In genomic region chr8:79293841-79294240, GRCm38 (mm10) we compare ENCODE assay signal across 8 mouse cellular contexts. TPM values are rescaled to one million over a fixed set of nuclear protein-coding genes. Genes with fewer than 3 reads are reported as not detected.
DNase-seq lines count a peak whose midpoint lies in the region; ATAC-seq and TF ChIP-seq lines count a peak whose summit lies in the region.

No protein-coding gene starts in this region.

- no peak for TF ChIP-seq CTCF in gastrocnemius, adult 2 months (IDR thresholded peaks at IDR 0.05)
- TF ChIP-seq CTCF in liver, embryonic 14.5 days (IDR thresholded peaks at IDR 0.05; ENCODE audit: low read depth): no peak

- H3K4me3 ChIP-seq in gastrocnemius, adult 2 months: peak overlapping the region; percentile 95
- H3K4me3 ChIP-seq in forebrain, embryonic 14.5 days (ENCODE audit: low read depth, low read length): peak overlapping the region; percentile 63
- peak overlapping the region; percentile 68 to 91; a peak in 3 of 4 replicates for H3K4me3 ChIP-seq in liver, embryonic 14.5 days (ENCODE audit: insufficient read depth in 1 of 2, low read depth in 2 of 2, low read length in 2 of 2)

- H3K27ac ChIP-seq in gastrocnemius, adult 2 months: peak overlapping the region; percentile 95
- H3K27ac ChIP-seq in forebrain, embryonic 14.5 days (ENCODE audit: low read depth, low read length): no peak overlapping the region
- no peak overlapping the region for H3K27ac ChIP-seq in liver, embryonic 14.5 days

- peak overlapping the region; percentile 89 for H3K4me2 ChIP-seq in forebrain, embryonic 14.5 days (ENCODE audit: low read length)
- H3K4me2 ChIP-seq in liver, embryonic 14.5 days (ENCODE audit: low read depth): peak overlapping the region; percentile 95

- no peaks in the 10 kb centered on the region for H3K9me3 ChIP-seq in forebrain, embryonic 14.5 days (replicated peaks; ENCODE audit: control insufficient read depth, low read length)
- no peaks in the 10 kb centered on the region for H3K9me3 ChIP-seq in liver, embryonic 14.5 days (ENCODE audit: control insufficient read depth, low read length)

- WGBS in forebrain, embryonic 14.5 days: 65% methylated on average over 3 of the region's 3 CpGs
- 45% methylated on average over 3 of the region's 3 CpGs for WGBS in liver, embryonic 14.5 days (ENCODE audit: insufficient replicate concordance)

- peak overlapping the region; percentile 88; the same call in 1 of the 2 replicates for H3K9ac ChIP-seq in forebrain, embryonic 14.5 days (ENCODE audit: low read length)
- peak overlapping the region; percentile 49 for H3K9ac ChIP-seq in liver, embryonic 14.5 days (replicated peaks)

- TF ChIP-seq EP300 in liver, embryonic 14.5 days (IDR thresholded peaks at IDR 0.05; ENCODE audit: low read depth): no peak

- H3K36me3 ChIP-seq in forebrain, embryonic 14.5 days (ENCODE audit: control insufficient read depth, insufficient read depth, low read length): no peaks in the 10 kb centered on the region
- H3K36me3 ChIP-seq in liver, embryonic 14.5 days (replicated peaks; ENCODE audit: control insufficient read depth, insufficient read depth, low read depth): no peaks in the 10 kb centered on the region

- no peak for ATAC-seq in forebrain, embryonic 14.5 days
- ATAC-seq in liver, embryonic 14.5 days (ENCODE audit: insufficient read depth): no peak

- intact Hi-C loops in gastrocnemius, adult 2 months (cut with DNase I): loop anchor here (2.0 to 5.0 kb wide), 3 partner anchors 105 to 345 kb away; partner anchors contain the start of genes Otud4, Smad1 and Zfp827
- intact Hi-C loops in gastrocnemius, postnatal 14 days (cut with DNase I; ENCODE audit: low total_unique reads): no loop called here
- intact Hi-C loops in left cerebral cortex, postnatal 4 days (cut with DNase I): loop anchor here (5.0 to 10.0 kb wide), 3 partner anchors 101 to 1049 kb away; partner anchors contain the start of genes Smad1 and Zfp827

- DNase-seq in gastrocnemius, adult 2 months: no peak
- DNase-seq in gastrocnemius, postnatal 14 days: no peak
- peak; percentile 28 for DNase-seq in 416B (ENCODE audit: low read depth)
- DNase-seq in forebrain, embryonic 14.5 days (ENCODE audit: low spot score): no peak
- no peak for DNase-seq in liver, embryonic 14.5 days (ENCODE audit: low read depth in 3 of 3, low spot score in 3 of 3)
- no peak for DNase-seq in urinary bladder, postnatal 10 days (ENCODE audit: low spot score)
- no peak for DNase-seq in left cerebral cortex, postnatal 4 days
- no peak for DNase-seq in gastrocnemius, adult 18-20 months (ENCODE audit: low spot score)

- H3K4me1 ChIP-seq in forebrain, embryonic 14.5 days (ENCODE audit: control insufficient read depth, insufficient read depth, low read length): peaks cover 16% of the 10 kb centered on the region
- peaks cover 7 to 12% of the 10 kb centered on the region in 2 experiments for H3K4me1 ChIP-seq in liver, embryonic 14.5 days (replicated peaks; ENCODE audit: control insufficient read depth in 2 of 2, insufficient read depth in 2 of 2, low read length in 1 of 2)

- H3K27me3 ChIP-seq in forebrain, embryonic 14.5 days (replicated peaks; ENCODE audit: control insufficient read depth, insufficient read depth, low read length): no peaks in the 10 kb centered on the region
- no peaks in the 10 kb centered on the region for H3K27me3 ChIP-seq in liver, embryonic 14.5 days (ENCODE audit: control insufficient read depth, insufficient read depth, low read length)

RNA-seq across cellular contexts. Expression of gene Mmaa, which starts 0.9 kb away (rescaled TPM):
- total RNA-seq in gastrocnemius, adult 2 months (2021): 10 to 100 TPM; 14.6 to 25.8 TPM
- total RNA-seq in gastrocnemius, postnatal 14 days (2021): 10 to 100 TPM; 15.3 to 15.8 TPM
- polyA plus RNA-seq in forebrain, embryonic 14.5 days (2014; fragmentation: Nextera tagmentation; extraction: Ambion mirVana): 20.2 and 24.9 TPM in 2 replicates
- polyA plus RNA-seq in liver, embryonic 14.5 days (2012; rRNA removed): 1.9 and 2.9 TPM in 2 replicates
- 3.3 and 4.2 TPM in 2 replicates for polyA plus RNA-seq in liver, embryonic 14.5 days (2014; fragmentation: Nextera tagmentation; extraction: Ambion mirVana)
- 10 to 100 TPM; 21.0 to 23.6 TPM for total RNA-seq in left cerebral cortex, postnatal 4 days (2021)
- total RNA-seq in gastrocnemius, adult 18-20 months (2021): 10 to 100 TPM; 17.3 to 19.3 TPM

RNA-seq across cellular contexts. Expression of gene 1700011L22Rik, which starts 45.5 kb away (rescaled TPM):
- total RNA-seq in gastrocnemius, adult 2 months (2021): not detected
- total RNA-seq in gastrocnemius, postnatal 14 days (2021): not detected
- polyA plus RNA-seq in forebrain, embryonic 14.5 days (2014; fragmentation: Nextera tagmentation; extraction: Ambion mirVana): not detected in 2 replicates
- polyA plus RNA-seq in liver, embryonic 14.5 days (2012; rRNA removed): not detected in 2 replicates
- not detected in 2 replicates for polyA plus RNA-seq in liver, embryonic 14.5 days (2014; fragmentation: Nextera tagmentation; extraction: Ambion mirVana)
- not detected for total RNA-seq in left cerebral cortex, postnatal 4 days (2021)
- total RNA-seq in gastrocnemius, adult 18-20 months (2021): not detected
